Mouse (Mus musculus) olfactory bulb, adult 2 months (tissue): Measurements from ENCODE around the gene Trp53rka.

Experiments used
- CTCF ChIP-seq: fragments of 200-500 bp; IDR thresholded peaks from 2 replicates; pipeline ENCODE4 v1.5.1; 2012; ENCODE audit warnings: low read depth, mild to moderate bottlenecking, low read length, moderate library complexity; ENCODE audit not compliant: insufficient read depth
- POLR2A ChIP-seq: fragments of 200-500 bp; IDR thresholded peaks from 2 replicates; pipeline ENCODE4 v1.6.1; 2012; ENCODE audit warnings: mild to moderate bottlenecking, low read depth, low read length, moderate library complexity; ENCODE audit not compliant: insufficient read depth

GRCm38 (mm10) chr2:165442981-165443380 lies 50.1 kb downstream of the Trp53rka start:
- TF ChIP-seq CTCF (no peak), POLR2A (no peak)
